Mouse (Mus musculus) adrenal gland, postnatal 4 days (tissue): ENCODE measurements around the gene Adamts14. TPM values are rescaled to one million over a fixed set of nuclear protein-coding genes. Genes with fewer than 3 reads are reported as not detected.

Experiments used
- DNase-seq, 2 experiments: peaks; one replicate each; pipeline ENCODE4 v3.0.0; 2021 to 2022; ENCODE audit warnings: low spot score in 2 of 2, mixed read lengths in 2 of 2
- total RNA-seq, 2 experiments: library from RNA; stranded (reverse); gene quantifications; 2 replicates each; pipeline ENCODE4 v1.2.3; 2021

The Adamts14 gene
- total RNA-seq, 2 experiments from 2014 or later, result 6.3 to 7.7 TPM

DNA sequence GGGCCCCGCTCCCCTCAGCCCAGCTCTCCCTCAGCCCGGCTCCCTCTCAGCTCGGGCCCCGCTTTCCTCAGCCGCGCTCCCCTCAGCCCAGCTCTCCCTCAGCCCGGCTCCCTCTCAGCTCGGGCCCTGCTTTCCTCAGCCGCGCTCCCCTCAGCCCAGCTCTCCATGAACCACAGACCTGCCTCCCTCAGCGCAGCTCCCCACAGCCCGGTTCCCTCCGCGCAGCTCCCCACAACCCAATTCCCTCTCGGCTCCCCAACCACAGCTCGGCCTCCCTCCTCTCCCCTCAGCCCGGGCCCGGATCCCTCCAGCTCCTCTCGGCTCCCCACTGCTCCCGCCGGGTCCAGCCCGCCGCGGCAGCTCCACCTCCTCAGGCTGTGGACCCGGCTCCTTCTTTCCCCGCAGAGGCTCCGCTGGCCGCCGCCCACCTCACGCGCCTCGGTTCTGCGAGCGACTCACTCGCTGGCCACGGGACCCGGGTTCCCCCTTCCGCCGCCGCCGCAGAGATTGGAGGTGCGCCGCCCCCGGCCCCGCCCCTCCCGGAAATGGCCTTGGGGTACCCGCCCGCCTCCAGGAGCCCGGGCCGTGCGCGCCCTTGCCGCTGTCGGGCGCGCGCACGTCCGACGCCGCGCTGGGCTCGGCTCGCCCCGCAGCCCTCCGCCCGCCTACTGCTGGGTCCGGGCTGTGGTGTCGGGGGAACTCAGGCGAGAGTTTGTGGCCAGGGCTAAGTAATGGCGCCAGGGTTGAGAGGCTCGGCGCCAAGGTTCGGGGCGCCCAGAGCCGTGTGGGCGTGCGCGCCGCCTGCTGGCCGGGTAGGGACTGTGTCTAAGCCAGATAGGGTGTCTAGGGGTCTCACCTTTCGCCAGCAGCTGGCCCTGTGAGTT is 125.8 kb downstream of the Adamts14 start, which contains the start of gene Sgpl1:
Sgpl1 (minus strand) TSS at position 547 of the 884 bp plus-strand sequence.
- peak; percentile 88 to 92 for DNase-seq

Other genes with a start within 250 kb of the Adamts14 start
- 10 to 100 TPM; 57.4 to 69.1 TPM for gene Pcbd1, start 184.1 kb downstream of the Adamts14 start, total RNA-seq
- gene Sgpl1, start 125.7 kb downstream of the Adamts14 start, total RNA-seq, result 10 to 100 TPM; 61.8 to 67.6 TPM
- gene Tbata, start 101.5 kb downstream of the Adamts14 start, total RNA-seq, result under 1 TPM in 1 of 2 experiments, not detected in 1; 0.23 TPM
- under 1 TPM in 1 of 2 experiments, not detected in 1; 0.28 TPM for gene Prf1, start 24.4 kb upstream of the Adamts14 start, total RNA-seq
- 10 to 100 TPM; 34.5 to 35.9 TPM for gene Pald1, start 110.1 kb upstream of the Adamts14 start, total RNA-seq
- under 1 TPM in 1 of 2 experiments, not detected in 1; 0.14 TPM for gene Nodal, start 144.5 kb upstream of the Adamts14 start, total RNA-seq
- 100 to 1,000 TPM; 112 to 123 TPM for gene Eif4ebp2, start 179.2 kb upstream of the Adamts14 start, total RNA-seq
- 10 to 100 TPM; 12.2 to 13.8 TPM for gene Lrrc20, start 202.4 kb upstream of the Adamts14 start, total RNA-seq